Mouse (Mus musculus): ENCODE data around the gene Fcrl6. TPM values are rescaled to one million over a fixed set of nuclear protein-coding genes. Genes with fewer than 3 reads are reported as not detected.
A peak's percentile ranks its signal among the peaks of the same experiment; 100 is the strongest.

Gene Fcrl6
- total RNA-seq, 1 experiment = not detected

DNA sequence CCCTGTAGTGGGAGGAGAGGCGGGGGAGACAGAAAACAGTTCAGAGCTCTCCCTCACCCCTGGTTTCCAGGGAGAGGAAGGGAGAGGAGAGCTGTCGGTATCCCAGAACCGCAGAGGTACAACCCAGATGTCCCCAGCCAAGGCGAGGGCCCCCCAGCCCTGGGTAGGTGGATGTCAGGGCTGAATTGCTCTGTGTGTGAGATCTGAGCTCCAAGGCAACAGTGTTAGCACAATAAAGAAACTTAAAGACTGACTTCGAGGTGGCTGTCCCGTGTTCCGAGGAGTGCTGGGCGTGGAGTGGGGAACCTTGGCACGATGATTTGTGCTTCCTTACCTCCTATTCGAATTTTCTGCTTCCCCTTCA lies 38.9 kb downstream of the Fcrl6 start:
- Histone ChIP-seq H3K9ac (ENCODE audit: insufficient read depth, low read depth, low read length, poor library complexity, severe bottlenecking) (no peak overlapping the region), H3K4me3 (ENCODE audit: insufficient read depth in 1 of 2, low read depth in 1 of 2, low read length in 2 of 2, poor library complexity in 1 of 2, severe bottlenecking in 1 of 2) (peak overlapping the region; percentile 71 to 87), H3K4me1 (ENCODE audit: control insufficient read depth in 2 of 2, insufficient read depth in 2 of 2, low read length in 2 of 2, poor library complexity in 1 of 2) (no peaks in the 10 kb centered on the region; a peak in 1 of 4 replicates), H3K27ac (ENCODE audit: insufficient read depth, low read depth, low read length, poor library complexity, severe bottlenecking) (no peak overlapping the region), H3K9me3 (ENCODE audit: control insufficient read depth, insufficient read depth, low read depth, low read length) (no peaks in the 10 kb centered on the region), H3K36me3 (ENCODE audit: control insufficient read depth, insufficient read depth, low read length, poor library complexity, severe bottlenecking) (no peaks in the 10 kb centered on the region)
- DNase-seq (ENCODE audit: low read depth, low spot score) = no peak
- in situ Hi-C loops (cut with MboI; ENCODE audit: low sequenced_read_pairs in 2 of 2, unreplicated experiment in 2 of 2) = no loop called here
- no peak for TF ChIP-seq MAFK (IDR thresholded peaks at IDR 0.05; ENCODE audit: insufficient read depth, low read depth, low read length)
- TF ChIP-seq ZNF384 (IDR thresholded peaks at IDR 0.05; ENCODE audit: low read depth, low read length) = no peak
- TF ChIP-seq ZC3H11A (IDR thresholded peaks at IDR 0.05; ENCODE audit: borderline replicate concordance, low read depth, low read length) = no peak
- peak; percentile 1; the same call in 1 of the 2 replicates for TF ChIP-seq HCFC1 (IDR thresholded peaks at IDR 0.05; ENCODE audit: borderline replicate concordance, insufficient read depth, low read length)

GRCm38 (mm10) chr1:172562641-172563464 lies 39.5 kb downstream of the Fcrl6 start:
- Histone ChIP-seq H3K4me1 (ENCODE audit: control insufficient read depth in 2 of 2, insufficient read depth in 2 of 2, low read length in 2 of 2, poor library complexity in 1 of 2) (no peaks in the 10 kb centered on the region; a peak in 1 of 4 replicates), H3K9ac (ENCODE audit: insufficient read depth, low read depth, low read length, poor library complexity, severe bottlenecking) (peak overlapping the region; percentile 55), H3K27ac (ENCODE audit: insufficient read depth, low read depth, low read length, poor library complexity, severe bottlenecking) (no peak overlapping the region), H3K36me3 (ENCODE audit: control insufficient read depth, insufficient read depth, low read length, poor library complexity, severe bottlenecking) (no peaks in the 10 kb centered on the region), H3K9me3 (ENCODE audit: control insufficient read depth, insufficient read depth, low read depth, low read length) (no peaks in the 10 kb centered on the region), H3K4me3 (ENCODE audit: insufficient read depth in 1 of 2, low read depth in 1 of 2, low read length in 2 of 2, poor library complexity in 1 of 2, severe bottlenecking in 1 of 2) (peak overlapping the region; percentile 71 to 87)
- peak; percentile 63 for DNase-seq (ENCODE audit: low read depth, low spot score)
- TF ChIP-seq ZNF384 (IDR thresholded peaks at IDR 0.05; ENCODE audit: low read depth, low read length) (no peak), HCFC1 (IDR thresholded peaks at IDR 0.05; ENCODE audit: borderline replicate concordance, insufficient read depth, low read length) (peak; percentile 29; the same call in 1 of the 2 replicates), MAFK (IDR thresholded peaks at IDR 0.05; ENCODE audit: insufficient read depth, low read depth, low read length) (no peak), ZC3H11A (IDR thresholded peaks at IDR 0.05; ENCODE audit: borderline replicate concordance, low read depth, low read length) (no peak), CHD2 (IDR thresholded peaks at IDR 0.05; ENCODE audit: low read depth, low read length) (no peak)
- in situ Hi-C loops (cut with MboI; ENCODE audit: low sequenced_read_pairs in 2 of 2, unreplicated experiment in 2 of 2) = no loop called here

- no peak within 1 kb of the TSS for H3K9ac ChIP-seq (ENCODE audit: insufficient read depth, low read depth, low read length, poor library complexity, severe bottlenecking)
- no peaks in the 10 kb centered on the region for H3K36me3 ChIP-seq (ENCODE audit: control insufficient read depth, insufficient read depth, low read length, poor library complexity, severe bottlenecking)
- no peaks in the 10 kb centered on the region for H3K9me3 ChIP-seq (ENCODE audit: control insufficient read depth, insufficient read depth, low read depth, low read length)
- no peaks in the 10 kb centered on the region for H3K4me1 ChIP-seq (ENCODE audit: control insufficient read depth in 2 of 2, insufficient read depth in 2 of 2, low read length in 2 of 2, poor library complexity in 1 of 2)
- H3K27ac ChIP-seq (ENCODE audit: insufficient read depth, low read depth, low read length, poor library complexity, severe bottlenecking) = no peak within 1 kb of the TSS
- H3K4me3 ChIP-seq (ENCODE audit: insufficient read depth in 1 of 2, low read depth in 1 of 2, low read length in 2 of 2, poor library complexity in 1 of 2, severe bottlenecking in 1 of 2) = no peak within 1 kb of the TSS
- DNase-seq (ENCODE audit: low read depth, low spot score) = no peak
- in situ Hi-C loops (cut with MboI; ENCODE audit: low sequenced_read_pairs in 2 of 2, unreplicated experiment in 2 of 2) = no loop called here
- TF ChIP-seq ZC3H11A (IDR thresholded peaks at IDR 0.05; ENCODE audit: borderline replicate concordance, low read depth, low read length) = no peak
- TF ChIP-seq HCFC1 (IDR thresholded peaks at IDR 0.05; ENCODE audit: borderline replicate concordance, insufficient read depth, low read length) = no peak
- no peak for TF ChIP-seq ZNF384 (IDR thresholded peaks at IDR 0.05; ENCODE audit: low read depth, low read length)
- TF ChIP-seq CHD2 (IDR thresholded peaks at IDR 0.05; ENCODE audit: low read depth, low read length) = no peak
- no peak for TF ChIP-seq MAFK (IDR thresholded peaks at IDR 0.05; ENCODE audit: insufficient read depth, low read depth, low read length)
Measured at GRCm38 (mm10) chr1:172555638-172556037, 46.7 kb downstream of the Fcrl6 start, which contains the start of gene Vsig8. Gene Vsig8 (plus strand): TSS chr1:172555938.

DNA sequence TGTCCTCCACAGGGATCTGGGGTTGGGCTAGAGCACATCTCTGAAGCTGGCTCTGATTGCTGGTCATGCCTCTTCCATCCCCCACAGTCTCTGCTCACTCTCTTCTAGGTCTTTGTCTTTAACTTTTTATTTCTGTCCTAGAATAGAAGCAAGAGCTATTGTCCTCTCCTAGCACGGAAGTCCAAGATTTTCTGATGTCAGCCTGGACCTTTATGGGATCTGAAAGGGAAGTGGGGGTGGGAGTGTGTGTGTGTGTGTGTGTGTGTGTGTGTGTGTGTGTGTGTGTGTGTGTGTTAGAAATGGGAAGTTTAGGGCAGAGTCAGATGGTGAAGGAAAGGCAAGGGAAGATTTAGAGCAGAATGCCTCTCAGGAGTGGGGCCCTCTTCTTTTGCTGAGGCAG lies 49.7 kb downstream of the Fcrl6 start:
- Histone ChIP-seq H3K36me3 (ENCODE audit: control insufficient read depth, insufficient read depth, low read length, poor library complexity, severe bottlenecking) (no peaks in the 10 kb centered on the region), H3K9ac (ENCODE audit: insufficient read depth, low read depth, low read length, poor library complexity, severe bottlenecking) (no peak overlapping the region), H3K9me3 (ENCODE audit: control insufficient read depth, insufficient read depth, low read depth, low read length) (no peaks in the 10 kb centered on the region), H3K27ac (ENCODE audit: insufficient read depth, low read depth, low read length, poor library complexity, severe bottlenecking) (no peak overlapping the region), H3K4me3 (ENCODE audit: insufficient read depth in 1 of 2, low read depth in 1 of 2, low read length in 2 of 2, poor library complexity in 1 of 2, severe bottlenecking in 1 of 2) (no peak overlapping the region), H3K4me1 (ENCODE audit: control insufficient read depth in 2 of 2, insufficient read depth in 2 of 2, low read length in 2 of 2, poor library complexity in 1 of 2) (peaks cover 2 to 9% of the 10 kb centered on the region in 2 experiments; a peak in 3 of 4 replicates)
- no peak for TF ChIP-seq ZC3H11A (IDR thresholded peaks at IDR 0.05; ENCODE audit: borderline replicate concordance, low read depth, low read length)
- TF ChIP-seq ZNF384 (IDR thresholded peaks at IDR 0.05; ENCODE audit: low read depth, low read length) = no peak
- DNase-seq (ENCODE audit: low read depth, low spot score) = no peak
- in situ Hi-C loops (cut with MboI; ENCODE audit: low sequenced_read_pairs in 2 of 2, unreplicated experiment in 2 of 2) = no loop called here

Data from ES-E14 (cell line).